9 mouse cellular contexts compared by ENCODE assay signal in genomic region chr15:81137298-81137697, GRCm38 (mm10). TPM values are rescaled to one million over a fixed set of nuclear protein-coding genes. Genes with fewer than 3 reads are reported as not detected.
DNase-seq lines count a peak whose midpoint lies in the region; ATAC-seq and TF ChIP-seq lines count a peak whose summit lies in the region.
"Had no signal": no experiment of that assay in that cellular context is flagged by ENCODE, and none has a peak within 500 bp of the region (broad histone marks: within the 10 kb centered on the region; RNA-seq: fewer than 3 reads in every experiment).

No protein-coding gene starts in this region.

- H3K36me3 ChIP-seq in kidney, embryonic 14.5 days (ENCODE audit: control insufficient read depth, insufficient read depth, low read length): no peaks in the 10 kb centered on the region
- no peaks in the 10 kb centered on the region for H3K36me3 ChIP-seq in ES-E14 (ENCODE audit: control insufficient read depth, insufficient read depth, low read length, poor library complexity, severe bottlenecking)
- no peaks in the 10 kb centered on the region for H3K36me3 ChIP-seq in limb, embryonic 14.5 days (ENCODE audit: control insufficient read depth, insufficient read depth, low read length)

- in situ Hi-C loops in ES-E14 (cut with MboI; ENCODE audit: low sequenced_read_pairs in 2 of 2, unreplicated experiment in 2 of 2): no loop called here

- intact Hi-C loops in left cerebral cortex, postnatal 14 days (cut with DNase I): no loop called here

- no peak for TF ChIP-seq POLR2A in limb, embryonic 14.5 days (IDR thresholded peaks at IDR 0.05; ENCODE audit: borderline replicate concordance, extremely low read depth, insufficient read depth, insufficient read length)

- H3K4me3 ChIP-seq in kidney, embryonic 14.5 days (ENCODE audit: low read length): no peak overlapping the region
- no peak overlapping the region for H3K4me3 ChIP-seq in ES-E14 (ENCODE audit: insufficient read depth in 1 of 2, low read depth in 1 of 2, low read length in 2 of 2, poor library complexity in 1 of 2, severe bottlenecking in 1 of 2)
- no peak overlapping the region for H3K4me3 ChIP-seq in limb, embryonic 14.5 days (replicated peaks; ENCODE audit: low read length)
- H3K4me3 ChIP-seq: erythroblast, embryonic 14.5 days had no signal

- H3K27ac ChIP-seq in kidney, embryonic 14.5 days (ENCODE audit: low read depth, low read length): no peak overlapping the region
- H3K27ac ChIP-seq in ES-E14 (ENCODE audit: insufficient read depth, low read depth, low read length, poor library complexity, severe bottlenecking): 0 out of 2 replicates have a peak overlapping the region, but pooled peaks have one; percentile 49
- 0 out of 2 replicates have a peak overlapping the region, but pooled peaks have one; percentile 26 for H3K27ac ChIP-seq in limb, embryonic 14.5 days (replicated peaks; ENCODE audit: low read depth, low read length)

- no peak for DNase-seq in kidney, adult 9 months
- DNase-seq in ES-E14 (ENCODE audit: low read depth, low spot score): no peak
- peak; percentile 12 for DNase-seq in gastrocnemius, postnatal 10 days
- no peak for DNase-seq in limb, embryonic 14.5 days (ENCODE audit: low spot score)
- DNase-seq in thymus, postnatal 0 days (ENCODE audit: low spot score): no peak
- no peak for DNase-seq in left cerebral cortex, postnatal 14 days (ENCODE audit: low spot score in 2 of 2)
- DNase-seq in thymus, postnatal 25 days: no peak

- no peak overlapping the region for H3K9ac ChIP-seq in kidney, embryonic 14.5 days (ENCODE audit: low read depth, low read length)
- H3K9ac ChIP-seq in ES-E14 (ENCODE audit: insufficient read depth, low read depth, low read length, poor library complexity, severe bottlenecking): no peak overlapping the region
- H3K9ac ChIP-seq in limb, embryonic 14.5 days (ENCODE audit: low read depth, low read length, severe bottlenecking): no peak overlapping the region

- H3K9me3 ChIP-seq in kidney, embryonic 14.5 days (ENCODE audit: control insufficient read depth, low read length): no peaks in the 10 kb centered on the region
- no peaks in the 10 kb centered on the region for H3K9me3 ChIP-seq in ES-E14 (ENCODE audit: control insufficient read depth, insufficient read depth, low read depth, low read length)
- no peaks in the 10 kb centered on the region for H3K9me3 ChIP-seq in limb, embryonic 14.5 days (ENCODE audit: control insufficient read depth, low read length)

- 26% methylated on average over 6 of the region's 6 CpGs for WGBS in kidney, embryonic 14.5 days
- WGBS in limb, embryonic 14.5 days: 28% methylated on average over 6 of the region's 6 CpGs

- no peak for ATAC-seq in kidney, embryonic 14.5 days (ENCODE audit: low FRiP score, low TSS enrichment)
- ATAC-seq in limb, embryonic 14.5 days (ENCODE audit: low FRiP score, low read depth): no peak

- H3K4me2 ChIP-seq in kidney, embryonic 14.5 days (replicated peaks; ENCODE audit: low read depth, low read length): 0 out of 2 replicates have a peak overlapping the region, but pooled peaks have one; percentile 5
- no peak overlapping the region for H3K4me2 ChIP-seq in limb, embryonic 14.5 days (replicated peaks; ENCODE audit: low read depth, low read length, severe bottlenecking)

- no peaks in the 10 kb centered on the region for H3K27me3 ChIP-seq in kidney, embryonic 14.5 days (ENCODE audit: control insufficient read depth, insufficient read depth, low read length)
- no peaks in the 10 kb centered on the region for H3K27me3 ChIP-seq in limb, embryonic 14.5 days (ENCODE audit: control insufficient read depth, insufficient read depth, low read length)

- H3K4me1 ChIP-seq in kidney, embryonic 14.5 days (ENCODE audit: control insufficient read depth, insufficient read depth, low read length): peaks cover 15% of the 10 kb centered on the region; the same call in 1 of the 2 replicates
- peaks cover 0 to 4% of the 10 kb centered on the region in 2 experiments; a peak in 1 of 4 replicates for H3K4me1 ChIP-seq in ES-E14 (ENCODE audit: control insufficient read depth in 2 of 2, insufficient read depth in 2 of 2, low read length in 2 of 2, poor library complexity in 1 of 2)
- H3K4me1 ChIP-seq in limb, embryonic 14.5 days (ENCODE audit: control insufficient read depth, insufficient read depth, low read length): peaks cover 9% of the 10 kb centered on the region

TF ChIP-seq in ES-E14, 5 proteins besides CTCF, POLR2A, EP300 and RAD21:
- TF ChIP-seq HCFC1 (IDR thresholded peaks at IDR 0.05; ENCODE audit: borderline replicate concordance, insufficient read depth, low read length) (no peak), ZNF384 (IDR thresholded peaks at IDR 0.05; ENCODE audit: low read depth, low read length) (no peak), ZC3H11A (IDR thresholded peaks at IDR 0.05; ENCODE audit: borderline replicate concordance, low read depth, low read length) (no peak), MAFK (IDR thresholded peaks at IDR 0.05; ENCODE audit: insufficient read depth, low read depth, low read length) (no peak), CHD2 (IDR thresholded peaks at IDR 0.05; ENCODE audit: low read depth, low read length) (no peak)

RNA-seq across cellular contexts. Expression of gene Mrtfa, which starts 53.3 kb away (rescaled TPM):
- polyA plus RNA-seq in kidney, embryonic 14.5 days (2014; fragmentation: Nextera tagmentation; extraction: Ambion mirVana): 23.1 and 28.2 TPM in 2 replicates
- total RNA-seq in ES-E14 (2012; rRNA removed): 16.5 and 16.7 TPM in 2 replicates
- total RNA-seq in gastrocnemius, postnatal 10 days (2021): 10 to 100 TPM; 39.2 to 50.1 TPM
- 29.8 and 39.1 TPM in 2 replicates for polyA plus RNA-seq in limb, embryonic 14.5 days (2012; rRNA removed)
- polyA plus RNA-seq in limb, embryonic 14.5 days (2014; fragmentation: Nextera tagmentation; extraction: Ambion mirVana): 25.2 and 30.0 TPM in 2 replicates
- polyA plus RNA-seq in thymus, postnatal 0 days (2015; fragmentation: Nextera tagmentation; extraction: Ambion mirVana): 17.3 and 19.0 TPM in 2 replicates
- total RNA-seq in left cerebral cortex, postnatal 14 days (2021): 10 to 100 TPM; 58.0 to 66.8 TPM
